In the genomic region with DNA sequence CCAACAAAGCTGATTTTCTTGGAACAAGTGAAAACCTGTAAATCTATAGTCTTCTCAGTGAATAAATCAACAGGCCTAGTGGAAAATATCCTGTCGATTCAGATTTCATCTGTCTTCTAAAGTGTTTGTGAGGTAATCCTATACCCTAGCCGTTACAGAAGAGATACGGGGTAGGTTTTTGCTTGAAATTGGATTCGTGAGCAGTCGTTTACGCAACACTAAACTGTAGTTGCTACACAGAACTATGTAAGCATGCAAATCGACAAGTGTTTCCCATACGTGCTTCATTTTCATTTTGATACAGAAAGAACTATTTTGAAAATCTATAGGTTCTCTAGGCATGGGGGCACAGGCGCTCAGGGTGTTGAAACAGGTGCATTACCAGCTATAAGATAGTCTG, we compare ENCODE assay signal across 25 mouse cellular contexts. TPM values are rescaled to one million over a fixed set of nuclear protein-coding genes. Genes with fewer than 3 reads are reported as not detected.
"Had no signal": no experiment of that assay in that cellular context is flagged by ENCODE, and none has a peak within 500 bp of the region (broad histone marks: within the 10 kb centered on the region; RNA-seq: fewer than 3 reads in every experiment).

No protein-coding gene starts in this region.

- H3K9ac ChIP-seq: liver, embryonic 15.5 days; liver, postnatal 0 days; lung, embryonic 15.5 days; midbrain, embryonic 12.5 days; neural tube, embryonic 12.5 days; stomach, embryonic 15.5 days had no signal

- DNase-seq: liver, postnatal 0 days; lung, adult 2 months; lung, postnatal 14 days; lung, postnatal 36 days; midbrain, embryonic 14.5 days; right cerebral cortex, postnatal 14 days; thymus, adult 2 months; thymus, postnatal 25 days; thymus, postnatal 4 days had no signal

- ATAC-seq: liver, postnatal 0 days; lung, postnatal 0 days had no signal

- H3K9me3 ChIP-seq: liver, embryonic 15.5 days; lung, embryonic 15.5 days; midbrain, embryonic 10.5 days; midbrain, embryonic 12.5 days; stomach, embryonic 15.5 days had no signal

- H3K27me3 ChIP-seq: liver, embryonic 15.5 days; lung, embryonic 15.5 days; midbrain, embryonic 12.5 days; neural tube, embryonic 12.5 days; stomach, embryonic 15.5 days had no signal

- H3K27ac ChIP-seq: lung, embryonic 15.5 days; macrophage; midbrain, embryonic 10.5 days; midbrain, embryonic 12.5 days; neural tube, embryonic 12.5 days; stomach, embryonic 15.5 days; stomach, postnatal 0 days had no signal

- H3K4me1 ChIP-seq: neural tube, embryonic 12.5 days had no signal

RNA-seq across cellular contexts. Expression of a gene that starts 10.6 kb away (rescaled TPM):
- total RNA-seq: megakaryocyte, adult 5-6 weeks; megakaryocyte-erythroid progenitor cell, adult 5-6 weeks; neutrophil, adult 5-6 weeks had no signal
- polyA plus RNA-seq: liver, embryonic 15.5 days; liver, postnatal 0 days; lung, adult 2 months; lung, embryonic 15.5 days; macrophage; midbrain, embryonic 10.5 days; midbrain, embryonic 12.5 days; midbrain, embryonic 14.5 days; midbrain, embryonic 16.5 days; spleen, adult 2 months; stomach, embryonic 15.5 days; testis, adult 2 months; thymus, adult 2 months; urinary bladder, adult 2 months had no signal
